Comparison of ENCODE assay signal across 13 mouse cellular contexts in genomic region chr5:136702159-136702725, GRCm38 (mm10). TPM values are rescaled to one million over a fixed set of nuclear protein-coding genes. Genes with fewer than 3 reads are reported as not detected.
A peak's percentile ranks its signal among the peaks of the same experiment; 100 is the strongest.
DNase-seq lines count a peak whose midpoint lies in the region.
"Had no signal": no experiment of that assay in that cellular context is flagged by ENCODE, and none has a peak within 500 bp of the region (broad histone marks: within the 10 kb centered on the region; RNA-seq: fewer than 3 reads in every experiment).

No protein-coding gene starts in this region.

- DNase-seq in embryo, embryonic 10 days (ENCODE audit: low spot score): peak; percentile 8
- no peak for DNase-seq in embryo, embryonic 11 days
- DNase-seq in urinary bladder, postnatal 25 days (ENCODE audit: low spot score): peak; percentile 16
- no peak for DNase-seq in urinary bladder, postnatal 10 days (ENCODE audit: low spot score)
- DNase-seq in lung, postnatal 25 days (ENCODE audit: low spot score): peak; percentile 48
- no peak for DNase-seq in layer of hippocampus, adult 9-11 months
- DNase-seq in thymus, postnatal 25 days: no peak
- no peak for DNase-seq in heart, adult 8-10 months (ENCODE audit: low spot score)
- DNase-seq: cerebellum, adult 11 months; thymus, postnatal 4 days had no signal

RNA-seq across cellular contexts. Expression of gene Myl10, which starts 9.3 kb away (rescaled TPM):
- total RNA-seq in heart, adult 8-10 months (2022): not detected
- total RNA-seq: left cerebral cortex, adult 8-10 months; liver, adult 2 months; neutrophil, adult 5-6 weeks had no signal

Comparison
In these comparisons a context has a peak if more than half of its experiments do, and no peak if none do; other contexts are left out.
1. DNase-seq: peak in embryo, embryonic 10 days (single experiment), urinary bladder, postnatal 25 days (single experiment) and lung, postnatal 25 days (single experiment); none in embryo, embryonic 11 days (single experiment), urinary bladder, postnatal 10 days (single experiment), layer of hippocampus, adult 9-11 months (single experiment), thymus, postnatal 25 days (single experiment) and heart, adult 8-10 months (single experiment).